Mouse (Mus musculus): ENCODE measurements at regions not wholly inside any gene's neighbourhood (a gene's known extent, or its start where the extent isn't known, plus 50 kb on each side); places are given as distances from the start of the nearest gene placed in this dataset.
"Not testable (repeated sequence)": the region's sequence is repeated elsewhere in the genome, so short reads cannot be mapped to it uniquely, and the experiment has no call there.

- no peak for ATAC-seq
Observed at GRCm38 (mm10) chr6:22506871-22507270, 150.8 kb upstream of the Fam3c start.

GRCm38 (mm10) chr6:22497306-22497705 is 141.3 kb upstream of the Fam3c start:
- no peak for ATAC-seq

- ATAC-seq = no peak
Observed at GRCm38 (mm10) chr6:22496471-22496870, 140.4 kb upstream of the Fam3c start.

- peak; percentile 73 for ATAC-seq
Observed at GRCm38 (mm10) chr6:22493632-22494260, 137.7 kb upstream of the Fam3c start.

- ATAC-seq = no peak
Observed at GRCm38 (mm10) chr6:22492896-22493295, 136.9 kb upstream of the Fam3c start.

GRCm38 (mm10) chr6:22490762-22491161 is 134.7 kb upstream of the Fam3c start:
- no peak for ATAC-seq

- no peak for ATAC-seq
Observed at GRCm38 (mm10) chr6:22487467-22487866, 131.4 kb upstream of the Fam3c start.

GRCm38 (mm10) chr6:22485828-22486518 is 129.9 kb upstream of the Fam3c start:
- ATAC-seq = no peak

GRCm38 (mm10) chr6:22482257-22482656 is 126.2 kb upstream of the Fam3c start:
- not testable (repeated sequence) for ATAC-seq

GRCm38 (mm10) chr6:22474604-22475003 is 118.6 kb upstream of the Fam3c start:
- ATAC-seq = no peak

- no peak for ATAC-seq
Observed at GRCm38 (mm10) chr6:22474011-22474410, 118.0 kb upstream of the Fam3c start.

- not testable (repeated sequence) for ATAC-seq
Observed at GRCm38 (mm10) chr6:22472400-22472799, 116.4 kb upstream of the Fam3c start.

GRCm38 (mm10) chr6:22467334-22467993 is 111.4 kb upstream of the Fam3c start:
- no peak for ATAC-seq

GRCm38 (mm10) chr6:22465926-22466325 is 109.9 kb upstream of the Fam3c start:
- ATAC-seq = no peak

- ATAC-seq = no peak
Observed at GRCm38 (mm10) chr6:22459440-22460016, 103.5 kb upstream of the Fam3c start.

- no peak for ATAC-seq
Observed at GRCm38 (mm10) chr6:22452203-22452602, 96.2 kb upstream of the Fam3c start.

GRCm38 (mm10) chr6:22450501-22450900 is 94.5 kb upstream of the Fam3c start:
- no peak for ATAC-seq

- no peak for ATAC-seq
Observed at GRCm38 (mm10) chr6:22448906-22449305, 92.9 kb upstream of the Fam3c start.

GRCm38 (mm10) chr6:22447636-22448035 is 91.6 kb upstream of the Fam3c start:
- no peak for ATAC-seq

GRCm38 (mm10) chr6:22446621-22447310 is 90.7 kb upstream of the Fam3c start:
- ATAC-seq = no peak

GRCm38 (mm10) chr6:22444856-22445255 is 88.8 kb upstream of the Fam3c start:
- not testable (repeated sequence) for ATAC-seq

GRCm38 (mm10) chr6:22444220-22444619 is 88.2 kb upstream of the Fam3c start:
- peak; percentile 36 for ATAC-seq

- ATAC-seq = no peak
Observed at GRCm38 (mm10) chr6:22443573-22443972, 87.5 kb upstream of the Fam3c start.

Data from activated CD4-positive, CD25-positive, alpha-beta regulatory T cell, adult 4 months (primary cell).